7 mouse cellular contexts compared by ENCODE assay signal in the genomic region with DNA sequence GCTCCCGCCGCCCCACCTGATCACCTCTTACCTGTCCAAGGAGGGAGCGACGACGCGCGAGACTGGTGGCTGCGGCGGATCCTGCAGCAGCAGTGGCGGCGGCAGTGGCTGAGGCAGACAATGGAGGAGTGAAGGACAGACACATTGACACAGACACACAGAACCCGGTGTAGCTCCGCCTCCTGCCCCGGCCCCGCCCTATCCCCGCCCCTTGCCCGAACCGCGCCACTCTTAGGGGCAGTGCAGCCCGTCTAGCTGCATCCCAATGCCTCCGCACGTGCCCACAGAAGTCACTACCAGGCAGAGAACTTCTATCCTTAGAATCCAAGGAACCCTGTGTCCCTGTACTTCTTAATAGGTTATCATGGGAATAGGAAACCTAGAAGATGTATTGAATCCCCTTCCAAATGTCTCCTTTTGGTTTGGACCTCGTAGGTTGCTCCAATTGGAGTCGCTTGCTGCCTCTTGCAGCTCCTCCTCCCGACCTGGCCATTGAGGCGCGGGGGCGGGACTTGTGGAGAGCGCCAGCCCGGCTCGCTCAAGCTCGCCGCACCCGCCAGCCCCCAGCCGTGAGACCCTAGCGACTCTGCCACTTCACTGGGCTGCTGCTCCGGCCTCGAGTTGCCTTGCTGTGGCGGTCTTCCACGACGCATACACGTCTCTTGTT. TPM values are rescaled to one million over a fixed set of nuclear protein-coding genes. Genes with fewer than 3 reads are reported as not detected.
DNase-seq lines count a peak whose midpoint lies in the region; ATAC-seq lines count a peak whose summit lies in the region.

A gene (plus strand): TSS at position 478 of the 667 bp plus-strand sequence.

- peak within 1 kb of the TSS; percentile 67 for H3K9ac ChIP-seq in embryonic facial prominence, embryonic 11.5 days (replicated peaks; ENCODE audit: low read length)
- peak within 1 kb of the TSS; percentile 81 for H3K9ac ChIP-seq in limb, embryonic 11.5 days (ENCODE audit: low read length)
- H3K9ac ChIP-seq in midbrain, embryonic 14.5 days (replicated peaks; ENCODE audit: low read length), result peak within 1 kb of the TSS; percentile 95

- peak within 1 kb of the TSS; percentile 79 for H3K4me3 ChIP-seq in embryonic facial prominence, embryonic 11.5 days (ENCODE audit: low read depth, low read length)
- peak within 1 kb of the TSS; percentile 88 for H3K4me3 ChIP-seq in limb, embryonic 11.5 days (ENCODE audit: low read depth, low read length)
- H3K4me3 ChIP-seq in midbrain, embryonic 14.5 days (replicated peaks; ENCODE audit: low read depth, low read length), result peak within 1 kb of the TSS; percentile 95

- H3K36me3 ChIP-seq in embryonic facial prominence, embryonic 11.5 days (replicated peaks; ENCODE audit: control insufficient read depth, insufficient read depth, low read depth, low read length), result no peaks in the 10 kb centered on the region
- no peaks in the 10 kb centered on the region for H3K36me3 ChIP-seq in limb, embryonic 11.5 days (ENCODE audit: control insufficient read depth, insufficient read depth, low read length)
- no peaks in the 10 kb centered on the region for H3K36me3 ChIP-seq in midbrain, embryonic 14.5 days (ENCODE audit: control insufficient read depth, insufficient read depth, low read length)

- peak; percentile 96 for DNase-seq in adrenal gland, postnatal 14 days
- DNase-seq in embryonic facial prominence, embryonic 11.5 days (ENCODE audit: low spot score), result peak; percentile 97
- peak; percentile 89 for DNase-seq in kidney, adult 11 months
- DNase-seq in limb, embryonic 11.5 days (ENCODE audit: low spot score), result peak; percentile 93
- DNase-seq in midbrain, embryonic 14.5 days, result peak; percentile 98
- DNase-seq in spleen, adult 18-20 months, result peak; percentile 80 to 84

- H3K9me3 ChIP-seq in embryonic facial prominence, embryonic 11.5 days (replicated peaks; ENCODE audit: control insufficient read depth, low read length), result no peaks in the 10 kb centered on the region
- no peaks in the 10 kb centered on the region for H3K9me3 ChIP-seq in limb, embryonic 11.5 days (ENCODE audit: control insufficient read depth, low read length)
- no peaks in the 10 kb centered on the region for H3K9me3 ChIP-seq in midbrain, embryonic 14.5 days (ENCODE audit: control insufficient read depth, low read length)

- ATAC-seq in embryonic facial prominence, embryonic 11.5 days (replicated peaks; ENCODE audit: insufficient number of reproducible peaks, low FRiP score, low TSS enrichment, low read depth), result peak; percentile 97
- peak; percentile 74 for ATAC-seq in granulocyte monocyte progenitor cell, adult 5-6 weeks (replicated peaks; ENCODE audit: poor library complexity, severe bottlenecking)
- peak; percentile 97 for ATAC-seq in limb, embryonic 11.5 days (ENCODE audit: insufficient number of reproducible peaks, low FRiP score, low TSS enrichment, low read depth)
- peak; percentile 97 for ATAC-seq in midbrain, embryonic 14.5 days (ENCODE audit: low FRiP score, low TSS enrichment)

- WGBS in embryonic facial prominence, embryonic 11.5 days, result under 1% methylated on average over 42 of the region's 42 CpGs
- WGBS in limb, embryonic 11.5 days, result under 1% methylated on average over 42 of the region's 42 CpGs
- under 1% methylated on average over 42 of the region's 42 CpGs for WGBS in midbrain, embryonic 14.5 days

- H3K27me3 ChIP-seq in embryonic facial prominence, embryonic 11.5 days (ENCODE audit: control insufficient read depth, insufficient read depth, low read length), result no peaks in the 10 kb centered on the region
- H3K27me3 ChIP-seq in limb, embryonic 11.5 days (ENCODE audit: control insufficient read depth, insufficient read depth, low read length), result no peaks in the 10 kb centered on the region
- no peaks in the 10 kb centered on the region for H3K27me3 ChIP-seq in midbrain, embryonic 14.5 days (ENCODE audit: control insufficient read depth, insufficient read depth, low read length)

- peak within 1 kb of the TSS; percentile 75 for H3K27ac ChIP-seq in embryonic facial prominence, embryonic 11.5 days (replicated peaks; ENCODE audit: low read depth, low read length)
- H3K27ac ChIP-seq in limb, embryonic 11.5 days (replicated peaks; ENCODE audit: low read depth, low read length), result peak within 1 kb of the TSS; percentile 75
- peak within 1 kb of the TSS; percentile 91 for H3K27ac ChIP-seq in midbrain, embryonic 14.5 days (replicated peaks; ENCODE audit: low read depth, low read length)

- no peaks in the 10 kb centered on the region for H3K4me1 ChIP-seq in embryonic facial prominence, embryonic 11.5 days (ENCODE audit: control insufficient read depth, insufficient read depth, low read length)
- peaks cover 14% of the 10 kb centered on the region for H3K4me1 ChIP-seq in limb, embryonic 11.5 days (ENCODE audit: control insufficient read depth, insufficient read depth, low read length)
- peaks cover 24% of the 10 kb centered on the region for H3K4me1 ChIP-seq in midbrain, embryonic 14.5 days (ENCODE audit: control insufficient read depth, insufficient read depth, low read length)

- H3K4me2 ChIP-seq in embryonic facial prominence, embryonic 11.5 days (ENCODE audit: low read depth, low read length), result peak within 1 kb of the TSS; percentile 74
- H3K4me2 ChIP-seq in limb, embryonic 11.5 days (ENCODE audit: low read depth, severe bottlenecking), result peak within 1 kb of the TSS; percentile 77
- peak within 1 kb of the TSS; percentile 76 for H3K4me2 ChIP-seq in midbrain, embryonic 14.5 days (ENCODE audit: low read length)

RNA-seq across cellular contexts. Expression of the gene that starts here (rescaled TPM):
- total RNA-seq in adrenal gland, postnatal 14 days (2021), result 28.4 and 32.3 TPM in 2 replicates
- 37.8 and 39.6 TPM in 2 replicates for polyA plus RNA-seq in embryonic facial prominence, embryonic 11.5 days (2014; fragmentation: Nextera tagmentation; extraction: Ambion mirVana)
- 22.3 and 26.5 TPM in 2 replicates for total RNA-seq in granulocyte monocyte progenitor cell, adult 5-6 weeks (2014; fragmentation: Nextera tagmentation)
- 23.0 and 25.3 TPM in 2 replicates for total RNA-seq in granulocyte monocyte progenitor cell, adult 5-6 weeks (2017)
- polyA plus RNA-seq in limb, embryonic 11.5 days (2014; fragmentation: Nextera tagmentation; extraction: Ambion mirVana), result 28.1 and 28.5 TPM in 2 replicates
- polyA plus RNA-seq in midbrain, embryonic 14.5 days (2014; fragmentation: Nextera tagmentation; extraction: Ambion mirVana), result 73.0 and 74.0 TPM in 2 replicates

Comparison
In these comparisons a context has a peak if more than half of its experiments do, and no peak if none do; other contexts are left out.
1. Peak in every context shown above with its lines: DNase-seq, ATAC-seq, H3K4me3 ChIP-seq and H3K27ac ChIP-seq.